Mouse (Mus musculus) C2C12 (cell line): ENCODE results near the gene Washc1.

ENCODE experiments used
- CEBPB ChIP-seq: IDR thresholded peaks from one replicate; pipeline ENCODE4 v1.6.1; 2011; ENCODE audit warnings: low read depth, mild to moderate bottlenecking, control low read depth, moderate library complexity
- CTCF ChIP-seq: IDR thresholded peaks from one replicate; pipeline ENCODE4 v1.5.1; 2011; ENCODE audit not compliant: control insufficient read depth, insufficient read depth, insufficient read length
- FOSL1 ChIP-seq: IDR thresholded peaks from one replicate; pipeline ENCODE4 v1.8.0; 2011; ENCODE audit warnings: mild to moderate bottlenecking, low read length; ENCODE audit not compliant: poor library complexity, insufficient read depth, severe bottlenecking
- MAX ChIP-seq: IDR thresholded peaks from one replicate; pipeline ENCODE4 v1.6.1; 2011; ENCODE audit warnings: mild to moderate bottlenecking, control low read depth
- MYOD1 ChIP-seq: IDR thresholded peaks from one replicate; pipeline ENCODE4 v1.6.1; 2011; ENCODE audit warnings: low read depth; ENCODE audit not compliant: control insufficient read depth, insufficient read length
- MYOG ChIP-seq: IDR thresholded peaks from one replicate; pipeline ENCODE4 v1.6.1; 2011; ENCODE audit not compliant: control insufficient read depth, insufficient read length; ENCODE audit errors: extremely low read depth
- USF1 ChIP-seq: IDR thresholded peaks from one replicate; pipeline ENCODE4 v1.6.1; 2011; ENCODE audit warnings: low read depth, mild to moderate bottlenecking, control low read depth, moderate library complexity

DNA sequence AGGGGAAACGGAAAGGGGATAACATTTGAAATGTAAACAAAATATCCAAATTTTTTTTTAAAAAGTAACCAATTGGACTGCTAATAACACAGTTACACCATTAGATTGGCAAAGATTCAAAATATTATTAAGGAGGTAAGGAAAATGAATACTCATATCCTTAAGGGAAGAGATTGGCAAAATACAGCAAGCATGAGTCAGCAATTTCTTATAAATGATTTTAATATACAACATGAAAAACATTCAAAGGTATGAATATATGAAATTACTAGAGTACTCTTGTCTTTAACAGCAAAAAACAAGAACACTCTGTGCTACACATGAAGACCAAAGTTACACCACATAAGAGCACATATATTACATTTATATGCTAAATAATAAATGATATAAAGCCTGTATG lies 26.3 kb upstream of the Washc1 start:
- TF ChIP-seq CEBPB (no peak), CTCF (no peak), MYOD1 (no peak), MAX (no peak), USF1 (no peak), FOSL1 (no peak), MYOG (no peak)
